Mouse (Mus musculus) cerebellum, adult 11-12 months (tissue): ENCODE measurements at regions not wholly inside any gene's neighbourhood (a gene's known extent, or its start where the extent isn't known, plus 50 kb on each side); places are given as distances from the start of the nearest gene placed in this dataset.

Experiments used
- DNase-seq: peaks from one replicate; pipeline ENCODE4 v3.0.0; 2022

GRCm38 (mm10) chr3:34593279-34593678 lies 56.9 kb upstream of the Sox2 start:
- no peak for DNase-seq

GRCm38 (mm10) chr3:34577896-34578530 lies 72.2 kb upstream of the Sox2 start:
- no peak for DNase-seq

GRCm38 (mm10) chr3:34577115-34577514 lies 73.1 kb upstream of the Sox2 start:
- no peak for DNase-seq

- DNase-seq, result no peak
These were observed 74.0 kb upstream of the Sox2 start for GRCm38 (mm10) chr3:34576159-34576558.

DNA sequence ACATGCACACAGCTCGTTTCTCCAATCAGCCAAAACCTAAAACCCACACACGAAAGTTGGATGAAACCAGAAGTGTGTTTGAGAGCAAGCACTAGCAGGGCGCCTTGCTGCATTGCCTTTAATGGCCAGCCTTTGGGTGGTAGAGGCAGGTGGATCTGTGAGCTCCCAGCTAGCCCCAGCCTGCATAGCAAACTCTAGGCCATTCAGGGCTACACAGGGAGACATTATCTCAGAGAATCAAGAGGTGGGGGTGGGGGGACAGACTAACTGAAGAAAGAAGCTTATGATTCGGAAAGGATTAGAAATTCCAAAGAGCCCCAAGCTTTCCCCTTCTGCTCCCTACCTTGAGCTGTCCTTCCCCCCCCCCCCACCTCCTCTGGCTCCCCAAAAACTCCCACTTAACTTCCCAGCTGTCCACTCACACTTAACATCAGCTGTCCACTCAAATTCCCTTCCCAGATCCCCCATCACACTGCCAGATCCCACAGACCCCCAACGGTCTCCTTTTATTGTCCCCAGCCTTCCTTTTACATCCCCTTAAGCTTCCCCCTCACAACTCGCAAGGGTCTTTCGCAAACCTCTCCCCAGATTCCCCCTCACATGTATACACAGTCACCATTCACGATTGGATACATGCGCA lies 75.4 kb upstream of the Sox2 start:
- no peak for DNase-seq

DNA sequence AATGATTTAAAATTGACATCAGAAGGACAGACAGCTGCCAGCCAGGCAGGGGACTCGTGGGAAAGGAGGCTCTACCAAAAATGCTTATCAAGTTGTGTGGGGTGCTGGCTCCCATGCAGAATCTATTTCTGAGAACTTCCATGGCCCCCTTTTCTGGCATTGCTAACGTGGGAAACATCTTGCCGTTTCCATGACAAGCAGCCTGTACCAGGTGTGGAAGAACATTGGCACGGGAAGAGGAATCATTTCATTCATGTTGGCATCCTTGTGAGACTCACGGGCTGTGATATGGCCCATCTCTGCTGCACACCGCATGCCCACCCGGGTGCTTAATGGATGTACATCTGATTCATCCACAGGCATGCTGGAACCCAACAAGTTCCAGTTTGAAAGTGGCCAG lies 76.9 kb upstream of the Sox2 start:
- no peak for DNase-seq

- no peak for DNase-seq
These were observed 78.1 kb upstream of the Sox2 start for GRCm38 (mm10) chr3:34572081-34572480.

DNA sequence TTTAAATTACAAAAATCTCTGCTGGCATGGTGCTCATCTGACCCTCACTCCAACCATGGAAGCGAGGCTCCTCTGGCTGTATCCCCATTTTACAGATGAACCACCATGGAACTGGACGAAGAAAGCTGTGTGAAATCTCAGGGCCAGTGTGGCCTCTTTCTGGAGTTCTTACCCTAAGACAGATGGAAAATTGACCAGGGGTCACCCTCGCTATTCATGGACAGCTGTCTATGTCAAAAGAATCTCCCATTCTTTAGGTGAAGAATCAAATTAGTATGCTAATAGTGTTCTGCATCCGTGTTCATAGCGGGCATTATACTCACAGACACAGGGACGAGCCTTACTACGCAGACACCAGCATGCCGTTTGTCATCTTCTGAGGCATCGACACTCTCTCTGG lies 78.6 kb upstream of the Sox2 start:
- no peak for DNase-seq

GRCm38 (mm10) chr3:34569998-34570397 lies 80.2 kb upstream of the Sox2 start:
- no peak for DNase-seq

DNA sequence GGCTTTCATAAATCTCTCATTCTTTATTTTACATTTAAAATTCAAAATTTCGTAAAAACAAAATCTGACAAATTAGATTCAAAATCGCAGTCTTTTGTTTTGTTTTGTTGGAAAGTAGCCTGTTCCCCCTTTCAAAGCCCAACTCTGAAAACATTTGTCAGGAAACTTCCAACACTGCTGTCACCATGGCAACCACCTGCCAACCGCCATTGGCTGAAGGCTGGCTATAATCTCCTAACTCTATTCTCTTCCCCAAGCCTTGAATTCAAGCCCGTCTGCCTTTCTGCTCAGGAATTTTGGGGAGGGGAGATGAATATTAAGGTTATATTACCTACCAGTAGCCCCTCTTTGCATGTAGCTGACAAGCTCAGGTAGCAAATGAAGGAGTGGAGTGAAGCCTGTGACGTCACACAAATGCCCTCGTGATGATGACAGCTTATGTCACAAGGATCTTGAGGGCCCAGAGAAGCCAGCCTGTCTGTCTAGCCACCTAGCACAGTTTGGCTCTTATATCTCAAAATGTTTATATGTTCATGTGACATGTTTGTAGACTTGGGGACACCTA lies 82.0 kb upstream of the Sox2 start:
- no peak for DNase-seq

DNA sequence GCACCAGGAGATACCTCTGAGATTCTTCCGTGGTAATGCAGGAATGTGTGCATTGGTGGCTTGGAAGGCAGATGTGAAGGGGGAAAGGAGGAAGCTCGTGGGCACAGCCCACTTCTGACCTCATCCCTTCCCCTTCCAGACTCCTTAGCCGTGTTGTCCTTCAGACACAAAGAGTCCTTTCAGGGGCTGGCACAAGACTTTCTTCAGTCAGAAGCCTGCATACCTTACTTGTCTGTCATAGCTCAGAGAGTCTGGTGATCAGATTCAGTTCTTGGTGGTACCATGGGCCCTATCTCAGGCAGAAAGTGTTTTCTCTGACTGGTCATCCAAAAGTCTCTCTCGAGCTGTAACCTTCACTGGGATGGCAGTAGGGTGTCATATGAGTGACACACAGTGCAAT lies 84.8 kb upstream of the Sox2 start:
- no peak for DNase-seq

GRCm38 (mm10) chr3:34562893-34563292 lies 87.3 kb upstream of the Sox2 start:
- no peak for DNase-seq

DNA sequence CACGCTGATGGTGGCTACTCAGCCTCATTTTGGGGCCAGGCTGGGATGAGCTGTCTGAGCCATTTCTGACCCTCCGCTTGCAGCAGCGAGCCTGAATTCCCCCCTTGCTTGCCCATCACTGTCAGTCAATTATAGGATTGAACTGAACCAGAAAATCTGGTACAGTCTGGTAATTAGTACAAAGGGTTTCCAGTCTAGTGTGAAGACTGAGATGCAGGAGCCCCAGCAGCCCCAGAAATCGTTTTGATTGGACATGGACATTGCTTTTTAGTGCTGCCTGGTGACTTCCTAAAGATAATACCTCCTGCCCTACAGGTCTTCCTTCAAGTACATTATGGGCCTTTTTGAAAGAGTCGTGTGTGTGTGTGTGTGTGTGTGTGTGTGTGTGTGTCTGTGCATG lies 88.5 kb upstream of the Sox2 start:
- DNase-seq, result no peak

- DNase-seq, result no peak
These were observed 90.1 kb upstream of the Sox2 start for GRCm38 (mm10) chr3:34559841-34560703.

DNA sequence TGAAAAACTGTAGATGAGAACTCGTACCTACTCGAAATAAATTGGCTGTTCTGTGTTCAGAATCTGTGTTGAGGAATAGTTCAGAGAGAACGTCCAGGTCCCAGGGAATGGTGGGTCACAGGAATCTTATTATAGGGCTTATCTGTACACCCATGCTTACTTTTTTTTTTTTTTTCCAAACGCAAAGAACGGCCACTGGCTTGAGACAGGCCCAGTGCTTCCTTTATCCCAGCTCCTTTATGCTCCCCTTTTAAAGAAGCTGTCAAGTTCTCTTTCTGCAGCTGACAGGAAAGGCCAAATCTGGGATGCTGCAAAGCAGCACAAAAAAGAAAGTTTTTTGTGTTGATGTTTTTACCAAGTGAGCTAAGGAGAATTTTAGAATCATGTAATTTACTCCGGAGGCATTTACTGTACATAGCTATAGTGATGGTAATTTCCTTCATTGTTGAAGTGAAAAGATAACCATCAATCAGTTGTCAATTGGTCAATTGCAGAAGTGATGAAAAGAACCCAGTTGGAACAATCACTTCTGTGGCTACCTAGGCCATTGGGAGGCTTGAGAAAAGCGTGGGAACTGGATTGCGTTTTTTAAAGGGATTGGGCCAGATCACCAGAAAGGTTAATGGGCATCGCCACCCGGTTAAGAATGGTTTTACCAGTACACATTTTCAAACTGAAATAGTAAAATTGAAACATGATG lies 91.2 kb upstream of the Sox2 start:
- DNase-seq, result no peak

DNA sequence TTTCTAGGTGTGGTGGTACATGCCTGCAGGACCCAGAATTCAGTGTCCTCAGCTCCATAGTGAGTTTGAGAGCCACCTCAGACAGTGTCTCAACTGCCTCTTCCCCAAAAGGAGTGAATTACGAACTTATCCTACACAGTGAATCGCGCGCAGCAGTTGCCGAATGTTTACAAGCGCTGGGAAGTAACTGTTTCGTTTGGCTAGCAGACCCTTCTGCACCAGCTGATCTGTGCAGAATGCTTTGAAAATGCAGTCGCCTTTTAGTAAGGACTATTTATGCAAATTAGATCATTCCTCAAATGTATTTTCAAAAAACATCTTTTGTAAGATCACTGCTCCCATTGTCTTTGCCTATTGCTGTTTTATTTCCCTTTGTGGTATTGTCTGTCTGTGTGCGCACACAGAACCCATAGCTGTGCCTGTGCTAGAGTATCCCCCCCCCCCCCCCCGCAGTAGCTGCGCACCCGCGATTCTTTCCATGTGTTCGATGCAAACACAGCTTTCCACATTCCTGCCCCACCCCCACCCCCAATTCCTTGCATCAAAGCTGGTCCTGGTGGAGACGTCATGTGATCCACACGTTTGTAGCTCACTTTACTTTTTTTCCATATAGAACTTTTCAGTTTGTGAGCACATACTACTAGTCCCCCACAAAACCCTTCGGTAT lies 97.5 kb upstream of the Sox2 start:
- DNase-seq, result no peak

DNA sequence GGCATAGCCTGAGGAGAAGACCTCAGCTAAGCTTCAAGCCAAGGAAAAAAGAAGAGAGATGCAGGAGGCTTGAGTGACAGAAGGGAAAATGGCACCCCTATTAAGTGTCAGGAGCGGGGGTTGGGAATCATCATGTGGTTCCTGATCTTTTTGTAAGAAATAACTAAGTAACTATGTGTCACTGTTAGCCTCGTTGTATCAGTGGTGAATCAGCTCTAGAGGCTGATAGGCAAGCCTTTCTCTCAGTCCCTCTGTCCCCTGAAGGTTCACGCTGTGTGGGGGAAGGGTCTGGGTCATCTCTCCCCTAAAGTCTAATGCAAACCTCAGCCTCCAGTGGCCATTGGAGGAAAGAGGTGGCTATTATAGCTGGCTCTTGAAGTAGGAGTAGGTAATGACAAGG lies 99.1 kb upstream of the Sox2 start:
- DNase-seq, result no peak

- DNase-seq, result no peak
These were observed 100.0 kb upstream of the Sox2 start for GRCm38 (mm10) chr3:34550189-34550588.

GRCm38 (mm10) chr3:34532451-34532850 lies 117.8 kb upstream of the Sox2 start:
- no peak for DNase-seq

- DNase-seq, result no peak
These were observed 118.4 kb upstream of the Sox2 start for GRCm38 (mm10) chr3:34531836-34532235.

DNA sequence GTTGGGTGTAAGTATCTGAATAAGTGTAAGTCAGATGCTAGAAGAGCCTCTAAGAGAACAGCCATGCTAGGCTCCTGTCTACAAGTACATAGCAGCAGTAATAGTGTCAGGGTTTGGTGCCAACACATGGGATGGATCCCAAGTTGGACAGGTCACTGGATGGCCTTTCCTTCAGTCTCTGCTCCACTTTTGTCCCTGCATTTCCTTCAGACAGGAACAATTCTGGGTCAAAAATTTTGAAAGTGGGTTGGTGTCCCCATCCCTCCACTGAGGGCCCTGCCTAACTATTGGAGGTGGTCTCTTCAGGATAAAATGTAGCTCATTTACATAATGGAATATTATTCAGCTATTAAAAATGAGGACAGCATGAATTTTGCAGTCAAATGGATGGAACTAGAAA lies 122.7 kb upstream of the Sox2 start:
- no peak for DNase-seq

DNA sequence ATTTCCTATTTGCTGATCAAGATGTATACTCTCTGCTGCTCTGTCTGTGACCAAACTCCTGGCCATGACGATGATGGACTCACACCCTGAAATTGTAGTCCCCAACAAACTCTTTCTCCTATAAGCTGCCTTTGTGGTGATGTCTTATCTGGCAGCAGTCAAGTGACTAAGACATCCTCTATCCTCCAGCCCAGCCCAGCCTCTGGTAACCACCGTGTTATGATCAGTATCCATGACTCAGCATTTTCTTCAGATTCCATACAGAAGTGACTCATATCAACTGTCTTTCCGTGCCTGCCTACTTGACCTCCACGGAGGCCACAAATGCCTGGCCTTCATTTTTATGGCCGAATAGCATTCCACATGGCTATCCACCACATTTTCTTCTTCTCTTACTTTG lies 124.5 kb upstream of the Sox2 start:
- no peak for DNase-seq
